Mouse (Mus musculus) common myeloid progenitor, adult 5-6 weeks (primary cell): ENCODE results near the gene Mnt. TPM values are rescaled to one million over a fixed set of nuclear protein-coding genes. Genes with fewer than 3 reads are reported as not detected.

ENCODE experiments used
- ATAC-seq: replicated peaks from 2 replicates; pipeline ENCODE4 v1.8.0; 2016; ENCODE audit warnings: low read depth, mild to moderate bottlenecking, moderate TSS enrichment, inconsistent platforms; ENCODE audit not compliant: poor library complexity, severe bottlenecking
- total RNA-seq: library from RNA; stranded (forward); fragments of 200-1000, 187-1606 nt; gene quantifications from 2 replicates; pipeline ENCODE4 v1.2.3, GENCODE M21; 2017

Gene Mnt
- total RNA-seq, 1 experiment from 2014 or later = 10.6 TPM

GRCm38 (mm10) chr11:74831191-74831605 lies 478 bp downstream of the Mnt start:
- ATAC-seq = no peak

GRCm38 (mm10) chr11:74831606-74832451 lies 1.1 kb downstream of the Mnt start:
- ATAC-seq = peak; percentile 37

GRCm38 (mm10) chr11:74832503-74833143 lies 1.9 kb downstream of the Mnt start:
- ATAC-seq = peak; percentile 13

- ATAC-seq = no peak
Observed at GRCm38 (mm10) chr11:74833536-74834358, 3.0 kb downstream of the Mnt start.

- ATAC-seq = no peak
Observed at GRCm38 (mm10) chr11:74834359-74834638, 3.6 kb downstream of the Mnt start.

GRCm38 (mm10) chr11:74834650-74835277 lies 4.0 kb downstream of the Mnt start:
- no peak for ATAC-seq

GRCm38 (mm10) chr11:74835593-74836224 lies 5.0 kb downstream of the Mnt start:
- no peak for ATAC-seq

GRCm38 (mm10) chr11:74836225-74837055 lies 5.7 kb downstream of the Mnt start:
- ATAC-seq = no peak

GRCm38 (mm10) chr11:74837056-74837693 lies 6.5 kb downstream of the Mnt start:
- ATAC-seq = peak; percentile 4

GRCm38 (mm10) chr11:74837694-74838431 lies 7.1 kb downstream of the Mnt start:
- ATAC-seq = peak; percentile 64

- peak; percentile 50 for ATAC-seq
Observed at GRCm38 (mm10) chr11:74838441-74838840, 7.7 kb downstream of the Mnt start.

- peak; percentile 52 for ATAC-seq
Observed at GRCm38 (mm10) chr11:74838971-74839370, 8.3 kb downstream of the Mnt start.

- no peak for ATAC-seq
Observed at GRCm38 (mm10) chr11:74839860-74840715, 9.4 kb downstream of the Mnt start.

- no peak for ATAC-seq
Observed at GRCm38 (mm10) chr11:74840739-74841138, 10.0 kb downstream of the Mnt start.

GRCm38 (mm10) chr11:74841366-74841765 lies 10.6 kb downstream of the Mnt start:
- no peak for ATAC-seq

GRCm38 (mm10) chr11:74842045-74842444 lies 11.3 kb downstream of the Mnt start:
- no peak for ATAC-seq
